Mouse (Mus musculus) midbrain, postnatal 0 days (tissue): ENCODE data around the gene Zrsr1. TPM values are rescaled to one million over a fixed set of nuclear protein-coding genes. Genes with fewer than 3 reads are reported as not detected.

Source experiments
- ATAC-seq: fragments of 200-750 bp; cut with Nextera tagmentation; 2 replicates; pipeline ENCODE4 v1.8.0; 2017; ENCODE audit warnings: moderate number of reproducible peaks, mild to moderate bottlenecking, moderate TSS enrichment, moderate library complexity; ENCODE audit not compliant: low FRiP score
- DNase-seq: peaks from one replicate; pipeline ENCODE4 v3.0.0-alpha.2; 2015; ENCODE audit warnings: low spot score
- H3K27ac ChIP-seq: fragments of 300-500 bp; sonication (generic); 2 replicates; pipeline ENCODE4 v1.5.1; 2014; ENCODE audit warnings: low read depth, mild to moderate bottlenecking, low read length, mixed read lengths
- H3K27me3 ChIP-seq: fragments of 300-500 bp; sonication (generic); 2 replicates; pipeline ENCODE4 v1.6.1; 2014; ENCODE audit warnings: low read length, control low read depth, mixed read lengths; ENCODE audit not compliant: insufficient read depth
- H3K36me3 ChIP-seq: fragments of 300-500 bp; sonication (generic); 2 replicates; pipeline ENCODE4 v1.6.1; 2014; ENCODE audit warnings: low read length, control low read depth, mixed read lengths; ENCODE audit not compliant: insufficient read depth
- H3K4me1 ChIP-seq: fragments of 300-500 bp; sonication (generic); 2 replicates; pipeline ENCODE4 v1.6.1; 2014; ENCODE audit warnings: mild to moderate bottlenecking, control low read depth, antibody characterized with exemption, low read length, mixed read lengths; ENCODE audit not compliant: insufficient read depth
- H3K4me2 ChIP-seq: fragments of 300-500 bp; sonication (generic); 2 replicates; pipeline ENCODE4 v1.6.1; 2014; ENCODE audit warnings: low read depth, mild to moderate bottlenecking, low read length, mixed read lengths; ENCODE audit not compliant: poor library complexity, severe bottlenecking
- H3K4me3 ChIP-seq: fragments of 300-500 bp; sonication (generic); 2 replicates; pipeline ENCODE4 v1.5.1; 2014; ENCODE audit warnings: low read depth, mild to moderate bottlenecking, low read length, moderate library complexity
- H3K9ac ChIP-seq: fragments of 300-500 bp; sonication (generic); replicated peaks from 2 replicates; pipeline ENCODE4 v1.6.1; 2014; ENCODE audit warnings: mild to moderate bottlenecking, low read length, moderate library complexity, mixed read lengths; ENCODE audit not compliant: poor library complexity, severe bottlenecking
- H3K9me3 ChIP-seq: fragments of 300-500 bp; sonication (generic); 2 replicates; pipeline ENCODE4 v1.6.1; 2016; ENCODE audit warnings: low read length, control low read depth
- CTCF ChIP-seq: IDR thresholded peaks from 2 replicates; pipeline ENCODE4 v1.5.1; 2016; ENCODE audit warnings: antibody characterized with exemption, mild to moderate bottlenecking
- WGBS: fragments of 180-500 bp; shearing (Covaris S2); extraction: QIAGEN DNeasy Blood & Tissue Kit; methylation state at CpG from one replicate; pipeline ENCODE4 v1.1.7; 2014; 5-methylcytosine and 5-hydroxymethylcytosine counted together
- polyA plus RNA-seq: library from polyadenylated mRNA; unstranded; fragments of >200 nt; fragmentation: Nextera tagmentation; extraction: Ambion mirVana; gene quantifications from 2 replicates; pipeline ENCODE4 v1.2.1, GENCODE M21; 2015
- total RNA-seq: library from RNA; depleted of rRNA; stranded (reverse); fragments of >200 nt; gene quantifications from 2 replicates; pipeline ENCODE4 v1.2.3, GENCODE M21; 2014

The Zrsr1 gene
- total and polyA plus RNA-seq, 2 experiments from 2014 or later = 8.4 to 23.6 TPM

- H3K36me3 ChIP-seq = peaks cover 46% of the 10 kb centered on the region
- no peaks in the 10 kb centered on the region for H3K27me3 ChIP-seq
- no peak overlapping the region for H3K9ac ChIP-seq
- H3K4me1 ChIP-seq = peaks cover 10% of the 10 kb centered on the region; the same call in 1 of the 2 replicates
- no peak for TF ChIP-seq CTCF
- H3K9me3 ChIP-seq = no peaks in the 10 kb centered on the region
- DNase-seq = no peak
- 91% methylated on average over 4 of the region's 4 CpGs for WGBS
- no peak overlapping the region for H3K4me2 ChIP-seq
- ATAC-seq = no peak
- no peak overlapping the region for H3K27ac ChIP-seq
- H3K4me3 ChIP-seq = no peak overlapping the region
Observed at GRCm38 (mm10) chr11:22995461-22995860, 23.7 kb downstream of the Zrsr1 start.

GRCm38 (mm10) chr11:22998308-22998707, 26.5 kb downstream of the Zrsr1 start:
- 75% methylated on average over 1 of the region's 1 CpGs for WGBS
- H3K36me3 ChIP-seq = peaks cover 61% of the 10 kb centered on the region
- DNase-seq = no peak
- no peak overlapping the region for H3K4me3 ChIP-seq
- H3K27ac ChIP-seq = no peak overlapping the region
- TF ChIP-seq CTCF = no peak
- no peaks in the 10 kb centered on the region for H3K27me3 ChIP-seq
- H3K9ac ChIP-seq = no peak overlapping the region
- H3K4me1 ChIP-seq = no peaks in the 10 kb centered on the region
- H3K9me3 ChIP-seq = no peaks in the 10 kb centered on the region
- no peak overlapping the region for H3K4me2 ChIP-seq
- ATAC-seq = no peak

GRCm38 (mm10) chr11:23005276-23005675, 33.5 kb downstream of the Zrsr1 start:
- no peak for TF ChIP-seq CTCF
- no peaks in the 10 kb centered on the region for H3K9me3 ChIP-seq
- no peaks in the 10 kb centered on the region for H3K27me3 ChIP-seq
- peaks cover 30% of the 10 kb centered on the region for H3K36me3 ChIP-seq
- ATAC-seq (no peak), DNase-seq (no peak)
- H3K27ac ChIP-seq = no peak overlapping the region
- 95% methylated on average over 1 of the region's 1 CpGs for WGBS
- no peak overlapping the region for H3K9ac ChIP-seq
- H3K4me1 ChIP-seq = no peaks in the 10 kb centered on the region
- H3K4me3 ChIP-seq = no peak overlapping the region
- H3K4me2 ChIP-seq = no peak overlapping the region

GRCm38 (mm10) chr11:23007166-23007480, 35.3 kb downstream of the Zrsr1 start:
- Histone ChIP-seq H3K9ac (peak overlapping the region; percentile 65), H3K4me3 (peak overlapping the region; percentile 65), H3K9me3 (no peaks in the 10 kb centered on the region), H3K27ac (peak overlapping the region; percentile 94), H3K27me3 (no peaks in the 10 kb centered on the region), H3K36me3 (peaks cover 17% of the 10 kb centered on the region), H3K4me1 (no peaks in the 10 kb centered on the region), H3K4me2 (peak overlapping the region; percentile 68)
- ATAC-seq = peak; percentile 28
- no peak for DNase-seq
- TF ChIP-seq CTCF = no peak
- WGBS = 4% methylated on average over 6 of the region's 6 CpGs

GRCm38 (mm10) chr11:23007481-23008180, 35.8 kb downstream of the Zrsr1 start, which contains the start of gene Fam161a:
Gene Fam161a (plus strand): TSS chr11:23007531.
- H3K27ac ChIP-seq = peak within 1 kb of the TSS; percentile 94
- no peak for TF ChIP-seq CTCF
- DNase-seq (peak; percentile 98), ATAC-seq (peak; percentile 95)
- under 1% methylated on average over 22 of the region's 22 CpGs for WGBS
- H3K4me2 ChIP-seq = peak within 1 kb of the TSS; percentile 68
- H3K36me3 ChIP-seq = peaks cover 16% of the 10 kb centered on the region
- no peaks in the 10 kb centered on the region for H3K27me3 ChIP-seq
- H3K9me3 ChIP-seq = no peaks in the 10 kb centered on the region
- no peaks in the 10 kb centered on the region for H3K4me1 ChIP-seq
- peak within 1 kb of the TSS; percentile 65 for H3K9ac ChIP-seq
- H3K4me3 ChIP-seq = peak within 1 kb of the TSS; percentile 65

- peak overlapping the region; percentile 94 for H3K27ac ChIP-seq
- no peaks in the 10 kb centered on the region for H3K9me3 ChIP-seq
- peak; percentile 93 for DNase-seq
- H3K9ac ChIP-seq = peak overlapping the region; percentile 65
- no peaks in the 10 kb centered on the region for H3K4me1 ChIP-seq
- H3K27me3 ChIP-seq = no peaks in the 10 kb centered on the region
- peak overlapping the region; percentile 65 for H3K4me3 ChIP-seq
- peak; percentile 60 for TF ChIP-seq CTCF
- peaks cover 15% of the 10 kb centered on the region for H3K36me3 ChIP-seq
- peak; percentile 95 for ATAC-seq
- WGBS = under 1% methylated on average over 40 of the region's 40 CpGs
- peak overlapping the region; percentile 68 for H3K4me2 ChIP-seq
Observed at GRCm38 (mm10) chr11:23008181-23008823, 36.5 kb downstream of the Zrsr1 start.
